Mouse (Mus musculus) limb, embryonic 12.5 days (tissue): Measurements from ENCODE around the gene Ephb2. TPM values are rescaled to one million over a fixed set of nuclear protein-coding genes. Genes with fewer than 3 reads are reported as not detected.
A peak's percentile ranks its signal among the peaks of the same experiment; 100 is the strongest.

Experiments
- ATAC-seq: fragments of 200-750 bp; cut with Nextera tagmentation; 2 replicates; pipeline ENCODE4 v1.8.0; 2017; ENCODE audit warnings: low read depth, moderate TSS enrichment; ENCODE audit not compliant: insufficient number of reproducible peaks, insufficient read depth, low FRiP score, low TSS enrichment
- H3K27ac ChIP-seq: fragments of 300-500 bp; sonication (generic); 2 replicates; pipeline ENCODE4 v1.5.1; 2016; ENCODE audit warnings: mild to moderate bottlenecking, moderate library complexity
- H3K27me3 ChIP-seq: fragments of 300-500 bp; sonication (generic); 2 replicates; pipeline ENCODE4 v1.6.1; 2016; ENCODE audit warnings: mild to moderate bottlenecking, moderate library complexity
- H3K36me3 ChIP-seq: fragments of 300-500 bp; sonication (generic); 2 replicates; pipeline ENCODE4 v1.6.1; 2016; ENCODE audit warnings: mild to moderate bottlenecking, moderate library complexity
- H3K4me1 ChIP-seq: fragments of 300-500 bp; sonication (generic); replicated peaks from 2 replicates; pipeline ENCODE4 v1.6.1; 2016
- H3K4me2 ChIP-seq: fragments of 300-500 bp; sonication (generic); 2 replicates; pipeline ENCODE4 v1.6.1; 2016; ENCODE audit warnings: mild to moderate bottlenecking, moderate library complexity
- H3K4me3 ChIP-seq: fragments of 300-500 bp; sonication (generic); replicated peaks from 2 replicates; pipeline ENCODE4 v1.5.1; 2016; ENCODE audit warnings: mild to moderate bottlenecking
- H3K9ac ChIP-seq: fragments of 300-500 bp; sonication (generic); replicated peaks from 2 replicates; pipeline ENCODE4 v1.6.1; 2016; ENCODE audit warnings: mild to moderate bottlenecking, moderate library complexity
- H3K9me3 ChIP-seq: fragments of 300-500 bp; sonication (generic); 2 replicates; pipeline ENCODE4 v1.6.1; 2016; ENCODE audit warnings: mild to moderate bottlenecking, moderate library complexity
- WGBS: fragments of 180-500 bp; shearing (Covaris S2); methylation state at CpG from one replicate; pipeline ENCODE4 v1.1.7; 2016; 5-methylcytosine and 5-hydroxymethylcytosine counted together
- polyA plus RNA-seq: library from polyadenylated mRNA; unstranded; fragments of >200 nt; fragmentation: Nextera tagmentation; extraction: Ambion mirVana; gene quantifications from 2 replicates; pipeline ENCODE4 v1.2.1, GENCODE M21; 2016

Gene Ephb2
- polyA plus RNA-seq, 1 experiment from 2014 or later = 16.9 TPM

DNA sequence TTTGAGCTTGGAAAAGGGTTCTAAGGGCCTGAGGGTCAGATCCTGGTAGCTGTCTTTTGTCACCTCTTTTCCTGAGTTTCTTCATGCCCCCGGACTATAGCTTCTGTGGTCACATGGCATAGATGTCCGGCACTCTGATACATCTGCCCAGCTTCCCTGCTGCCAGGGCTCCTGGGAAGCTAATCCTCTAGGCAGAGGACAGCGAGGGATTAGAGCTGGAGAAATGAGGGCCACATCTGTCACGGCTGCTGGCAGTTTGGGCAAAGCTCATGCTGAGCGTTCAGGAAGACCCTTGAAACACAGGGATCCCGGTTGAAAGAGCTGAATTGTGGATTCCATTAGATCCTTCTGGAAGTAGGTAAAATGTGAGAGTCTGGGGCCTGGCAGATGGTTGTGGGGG is 213.4 kb downstream of the Ephb2 start, which contains the start of gene Lactbl1:
Gene Lactbl1 (plus strand): TSS at position 234 of the 400 bp plus-strand sequence.
- no peaks in the 10 kb centered on the region for H3K36me3 ChIP-seq
- H3K9ac ChIP-seq = no peak within 1 kb of the TSS
- H3K27ac ChIP-seq = no peak within 1 kb of the TSS
- no peak for ATAC-seq
- no peak within 1 kb of the TSS for H3K4me2 ChIP-seq
- no peak within 1 kb of the TSS for H3K4me3 ChIP-seq
- WGBS = 44% methylated on average over 6 of the region's 6 CpGs
- H3K4me1 ChIP-seq = 0 out of 2 replicates have a peak, but pooled peaks cover 2% of the 10 kb centered on the region
- peaks cover 5% of the 10 kb centered on the region for H3K27me3 ChIP-seq
- no peaks in the 10 kb centered on the region for H3K9me3 ChIP-seq

DNA sequence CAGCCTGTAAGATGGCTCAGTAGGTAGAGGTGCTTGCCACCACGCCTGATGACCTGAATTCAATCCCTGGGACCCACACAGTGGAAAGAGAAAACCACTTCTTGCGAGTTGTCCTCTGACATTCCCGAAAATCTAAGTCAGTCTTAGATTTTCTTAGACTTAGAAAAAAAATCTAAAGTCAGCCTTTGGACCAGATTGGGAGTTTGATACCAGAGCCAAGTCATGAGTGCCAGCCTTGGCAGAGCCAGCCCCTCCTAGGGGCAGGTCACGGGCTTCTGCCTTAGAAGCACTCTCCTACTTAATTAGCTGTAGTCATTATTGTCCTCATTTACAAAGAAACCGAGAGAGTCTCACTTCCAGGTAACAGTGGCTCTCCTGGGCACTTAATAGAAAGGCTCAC is 213.8 kb downstream of the Ephb2 start:
- H3K4me1 ChIP-seq = 0 out of 2 replicates have a peak, but pooled peaks cover 2% of the 10 kb centered on the region
- H3K36me3 ChIP-seq = no peaks in the 10 kb centered on the region
- no peak overlapping the region for H3K27ac ChIP-seq
- WGBS = 56% methylated on average over 5 of the region's 5 CpGs
- H3K4me2 ChIP-seq = no peak overlapping the region
- H3K27me3 ChIP-seq = peaks cover 5% of the 10 kb centered on the region
- no peak for ATAC-seq
- no peak overlapping the region for H3K4me3 ChIP-seq
- H3K9ac ChIP-seq = no peak overlapping the region
- H3K9me3 ChIP-seq = no peaks in the 10 kb centered on the region

DNA sequence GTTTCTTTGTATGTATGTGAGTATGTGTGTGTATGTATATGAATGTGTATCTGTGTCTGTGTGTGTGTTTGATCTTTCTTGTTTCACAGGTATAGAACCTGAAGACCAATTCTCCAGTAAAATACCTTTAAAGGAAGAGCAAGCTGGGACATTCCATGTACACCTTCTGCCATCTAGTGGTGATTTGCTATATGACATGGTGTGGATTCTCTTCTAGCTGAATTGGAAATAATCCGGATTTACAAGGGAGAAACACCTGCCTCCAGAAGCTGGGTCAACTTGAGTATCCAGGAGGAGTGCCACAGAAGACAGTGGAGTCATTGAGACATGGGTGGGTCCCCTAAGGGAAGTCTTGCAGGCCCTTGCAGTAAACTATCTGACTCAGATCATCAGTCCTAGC is 214.5 kb downstream of the Ephb2 start:
- Histone ChIP-seq H3K9me3 (no peaks in the 10 kb centered on the region), H3K4me2 (no peak overlapping the region), H3K4me3 (no peak overlapping the region), H3K4me1 (0 out of 2 replicates have a peak, but pooled peaks cover 2% of the 10 kb centered on the region), H3K9ac (no peak overlapping the region), H3K27ac (no peak overlapping the region), H3K36me3 (no peaks in the 10 kb centered on the region), H3K27me3 (peaks cover 5% of the 10 kb centered on the region)
- no peak for ATAC-seq
- WGBS = 0% methylated on average over 1 of the region's 1 CpGs

DNA sequence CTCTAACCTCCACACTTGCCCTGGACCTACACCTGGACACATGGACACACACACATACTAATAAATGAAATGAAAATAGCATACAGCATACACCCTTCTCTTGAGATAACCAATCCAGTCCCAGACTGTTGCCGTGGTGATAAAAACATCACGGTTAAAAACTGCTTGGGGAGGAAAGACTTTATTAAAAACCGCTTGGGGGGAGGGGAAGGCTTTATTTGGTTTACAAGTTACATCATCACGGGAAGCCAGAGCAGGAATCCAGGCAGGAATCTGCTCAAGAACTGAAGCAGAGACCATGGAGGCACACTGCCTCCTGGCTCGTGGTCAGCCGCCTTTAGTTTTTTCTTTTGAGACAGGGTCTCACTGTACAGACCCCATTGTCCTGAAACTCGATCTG is 222.1 kb downstream of the Ephb2 start:
- H3K36me3 ChIP-seq = no peaks in the 10 kb centered on the region
- WGBS = 61% methylated on average over 7 of the region's 7 CpGs
- no peak overlapping the region for H3K4me2 ChIP-seq
- no peak overlapping the region for H3K4me3 ChIP-seq
- no peaks in the 10 kb centered on the region for H3K27me3 ChIP-seq
- no peaks in the 10 kb centered on the region for H3K4me1 ChIP-seq
- no peak overlapping the region for H3K27ac ChIP-seq
- no peak overlapping the region for H3K9ac ChIP-seq
- H3K9me3 ChIP-seq = no peaks in the 10 kb centered on the region
- no peak for ATAC-seq

DNA sequence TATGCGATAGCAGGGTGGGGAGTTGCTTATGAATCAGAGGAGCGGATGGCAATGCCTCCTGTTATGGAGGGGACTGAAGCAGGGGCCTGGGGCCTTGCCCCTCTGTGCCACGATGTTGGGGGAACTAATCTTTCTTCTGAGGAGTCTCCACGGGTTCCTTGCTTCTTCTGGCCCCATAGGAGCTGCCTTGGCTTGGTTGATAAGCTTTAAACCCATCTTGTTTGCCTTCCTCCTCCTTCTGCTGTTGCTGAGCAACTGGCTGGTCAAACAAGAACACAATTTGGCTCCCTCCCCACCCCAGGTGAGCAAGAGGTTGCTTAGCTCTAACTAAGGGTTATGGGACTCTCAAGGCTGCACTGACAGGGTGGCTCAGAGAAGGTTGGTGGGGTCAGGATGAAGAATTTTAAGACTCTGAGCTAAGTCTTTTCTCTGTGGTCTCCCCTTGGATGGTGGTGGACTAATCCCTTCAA is 225.4 kb downstream of the Ephb2 start, which contains the start of gene Tex46:
Gene Tex46 (plus strand): TSS at position 51 of the 470 bp plus-strand sequence.
- H3K27me3 ChIP-seq = no peaks in the 10 kb centered on the region
- H3K9me3 ChIP-seq = no peaks in the 10 kb centered on the region
- H3K36me3 ChIP-seq = no peaks in the 10 kb centered on the region
- no peaks in the 10 kb centered on the region for H3K4me1 ChIP-seq
- no peak within 1 kb of the TSS for H3K27ac ChIP-seq
- 67% methylated on average over 4 of the region's 4 CpGs for WGBS
- no peak within 1 kb of the TSS for H3K9ac ChIP-seq
- ATAC-seq = no peak
- H3K4me3 ChIP-seq = no peak within 1 kb of the TSS
- no peak within 1 kb of the TSS for H3K4me2 ChIP-seq

DNA sequence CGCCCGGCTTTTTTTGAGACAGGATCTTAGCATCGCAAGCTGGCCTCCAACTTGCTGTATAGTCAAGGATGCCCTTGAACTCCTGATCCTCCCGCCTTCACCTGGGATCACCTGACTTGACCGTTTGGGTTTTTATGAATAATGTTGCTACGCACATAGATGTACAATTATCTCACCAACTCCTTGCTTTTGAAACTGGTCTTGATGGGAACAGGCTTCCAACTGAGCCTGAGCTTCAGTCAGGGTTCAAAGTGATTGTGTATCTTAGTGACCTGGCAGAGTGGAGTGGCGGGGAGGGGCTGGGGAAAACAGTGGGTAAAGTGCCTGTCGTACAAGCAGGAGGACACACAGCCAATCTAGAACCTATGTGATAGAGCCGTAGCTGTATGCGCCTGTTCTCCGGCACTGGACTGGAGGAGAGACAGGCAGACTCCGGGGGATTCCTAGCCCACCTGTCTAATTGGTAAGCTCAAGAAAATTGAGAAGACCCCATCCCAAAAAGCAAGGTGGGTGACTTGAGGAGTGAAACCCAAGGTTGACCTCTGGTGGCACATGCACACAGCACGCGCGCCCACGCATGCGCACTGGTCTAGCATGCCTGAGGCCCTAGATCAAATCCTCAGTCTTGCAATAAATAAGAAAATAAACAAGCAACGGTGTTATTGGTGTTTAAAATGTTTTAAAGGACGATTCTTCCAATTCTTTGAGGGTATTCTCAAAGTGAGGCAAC is 229.9 kb downstream of the Ephb2 start:
- ATAC-seq = no peak
- H3K4me1 ChIP-seq = peaks cover 4% of the 10 kb centered on the region; the same call in 1 of the 2 replicates
- no peaks in the 10 kb centered on the region for H3K9me3 ChIP-seq
- no peak overlapping the region for H3K9ac ChIP-seq
- 91% methylated on average over 19 of the region's 19 CpGs for WGBS
- H3K4me3 ChIP-seq = no peak overlapping the region
- H3K27ac ChIP-seq = no peak overlapping the region
- no peak overlapping the region for H3K4me2 ChIP-seq
- H3K27me3 ChIP-seq = no peaks in the 10 kb centered on the region
- no peaks in the 10 kb centered on the region for H3K36me3 ChIP-seq

DNA sequence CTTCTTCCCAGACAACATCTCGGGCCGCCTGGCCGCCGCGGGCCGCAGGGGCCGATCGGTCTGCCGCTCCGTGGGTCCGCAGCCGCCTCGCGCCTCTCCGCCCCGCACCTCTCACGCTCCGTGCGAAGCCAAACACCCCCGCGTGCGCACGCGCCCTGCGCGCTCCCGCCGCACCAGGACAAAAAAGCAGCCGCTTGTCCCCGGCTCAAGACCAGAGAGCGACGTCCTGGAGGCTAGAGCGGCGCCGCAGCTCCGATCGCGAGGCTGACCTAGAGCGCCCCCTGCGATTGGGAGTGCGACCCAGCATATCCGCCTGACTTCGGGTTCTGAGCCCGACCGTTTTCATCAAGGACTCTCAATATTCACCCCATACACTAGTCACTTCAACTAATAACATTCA is 233.2 kb downstream of the Ephb2 start, which contains the start of gene Kdm1a:
Gene Kdm1a (minus strand): TSS at position 156 of the 400 bp plus-strand sequence.
- H3K4me2 ChIP-seq = peak within 1 kb of the TSS; percentile 68
- under 1% methylated on average over 44 of the region's 45 CpGs for WGBS
- peak; percentile 85 for ATAC-seq

DNA sequence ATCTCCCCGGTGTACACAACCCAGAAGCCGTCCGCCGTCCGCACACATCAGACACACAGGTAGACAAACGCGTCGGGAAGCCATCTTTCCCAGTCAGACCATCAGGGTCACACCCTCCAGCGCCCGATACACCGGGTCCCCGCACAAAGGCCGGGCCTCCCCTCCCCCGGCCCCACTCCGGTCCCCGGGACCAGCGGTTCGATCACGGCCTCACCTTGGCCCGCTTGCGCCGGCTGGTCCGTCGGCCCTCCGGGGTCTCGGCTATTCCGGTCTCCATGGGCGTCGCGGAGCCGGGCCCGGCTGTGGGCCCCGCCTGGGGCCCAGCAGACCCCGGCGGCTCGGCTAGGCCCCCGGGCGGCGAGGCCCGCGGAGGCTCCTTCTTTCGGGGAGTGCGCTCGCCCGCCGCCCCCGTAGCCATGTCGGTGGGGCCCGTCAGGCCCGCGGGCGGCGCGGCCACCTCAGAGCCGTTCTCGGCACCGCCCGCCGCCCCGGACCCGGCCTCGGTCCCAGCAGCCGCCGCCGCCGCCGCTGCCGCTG is 233.7 kb downstream of the Ephb2 start:
- Histone ChIP-seq H3K27ac (peak overlapping the region; percentile 96), H3K4me1 (peaks cover 10% of the 10 kb centered on the region), H3K9ac (peak overlapping the region; percentile 100), H3K4me3 (peak overlapping the region; percentile 99), H3K27me3 (no peaks in the 10 kb centered on the region), H3K4me2 (peak overlapping the region; percentile 68), H3K9me3 (no peaks in the 10 kb centered on the region), H3K36me3 (0 out of 2 replicates have a peak, but pooled peaks cover 7% of the 10 kb centered on the region)
- WGBS = under 1% methylated on average over 63 of the region's 68 CpGs
- peak; percentile 42; the same call in 1 of the 2 replicates for ATAC-seq

More for the DNA sequence above, 233.2 kb downstream of the Ephb2 start, which contains the start of gene Kdm1a:
- Histone ChIP-seq H3K27me3 (no peaks in the 10 kb centered on the region), H3K36me3 (0 out of 2 replicates have a peak, but pooled peaks cover 7% of the 10 kb centered on the region), H3K27ac (peak within 1 kb of the TSS; percentile 96), H3K4me1 (peaks cover 10% of the 10 kb centered on the region), H3K9me3 (no peaks in the 10 kb centered on the region), H3K4me3 (peak within 1 kb of the TSS; percentile 99), H3K9ac (peak within 1 kb of the TSS; percentile 100)

DNA sequence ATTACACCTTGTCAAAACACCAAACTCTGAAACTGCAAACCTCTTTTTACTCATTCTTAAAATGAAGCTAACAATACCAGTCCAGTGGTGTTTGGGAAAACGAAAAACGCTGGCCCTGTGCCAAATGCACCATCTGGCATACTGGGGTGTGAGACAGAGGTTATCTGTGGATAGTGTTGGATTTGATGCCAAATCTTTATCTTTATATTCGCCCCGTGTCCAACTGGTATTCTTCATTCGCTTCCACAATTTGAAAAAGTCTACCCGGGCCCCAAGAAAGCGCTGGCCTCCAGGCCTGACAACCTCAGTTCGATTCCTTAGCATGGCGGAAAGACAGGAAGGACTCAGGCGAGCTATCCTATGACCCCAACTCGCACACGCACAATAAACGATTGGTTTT is 234.3 kb downstream of the Ephb2 start:
- H3K4me1 ChIP-seq = peaks cover 10% of the 10 kb centered on the region
- no peak for ATAC-seq
- H3K27me3 ChIP-seq = no peaks in the 10 kb centered on the region
- H3K9me3 ChIP-seq = no peaks in the 10 kb centered on the region
- under 1% methylated on average over 13 of the region's 13 CpGs for WGBS
- H3K27ac ChIP-seq = peak overlapping the region; percentile 96
- H3K4me2 ChIP-seq = peak overlapping the region; percentile 68
- peak overlapping the region; percentile 99 for H3K4me3 ChIP-seq
- 0 out of 2 replicates have a peak, but pooled peaks cover 7% of the 10 kb centered on the region for H3K36me3 ChIP-seq
- peak overlapping the region; percentile 100 for H3K9ac ChIP-seq

DNA sequence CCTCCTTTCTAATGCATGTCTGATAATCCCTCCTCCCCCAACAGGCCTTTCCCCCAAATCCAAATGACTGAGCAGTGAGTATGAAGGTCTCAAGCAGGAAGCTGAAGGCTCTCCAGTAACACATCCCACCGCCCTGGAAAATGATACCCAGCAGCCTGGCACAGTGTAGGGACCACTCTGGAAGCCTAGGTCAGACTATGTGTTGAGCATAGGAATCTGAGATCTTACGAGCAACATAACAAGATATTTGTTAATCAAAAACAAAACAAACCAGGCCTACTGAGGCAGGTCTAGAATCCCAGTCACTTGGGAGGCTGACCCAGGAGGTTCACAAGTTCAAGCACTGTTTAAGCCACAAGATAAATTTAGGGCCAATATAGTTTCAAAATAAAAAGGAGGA is 235.3 kb downstream of the Ephb2 start:
- peaks cover 10% of the 10 kb centered on the region for H3K4me1 ChIP-seq
- no peak for ATAC-seq
- H3K4me3 ChIP-seq = peak overlapping the region; percentile 99
- no peaks in the 10 kb centered on the region for H3K9me3 ChIP-seq
- no peak overlapping the region for H3K27ac ChIP-seq
- no peaks in the 10 kb centered on the region for H3K27me3 ChIP-seq
- no peak overlapping the region; the same call in 1 of the 2 replicates for H3K9ac ChIP-seq
- WGBS = 86% methylated on average over 2 of the region's 2 CpGs
- H3K4me2 ChIP-seq = peak overlapping the region; percentile 68
- 0 out of 2 replicates have a peak, but pooled peaks cover 7% of the 10 kb centered on the region for H3K36me3 ChIP-seq

DNA sequence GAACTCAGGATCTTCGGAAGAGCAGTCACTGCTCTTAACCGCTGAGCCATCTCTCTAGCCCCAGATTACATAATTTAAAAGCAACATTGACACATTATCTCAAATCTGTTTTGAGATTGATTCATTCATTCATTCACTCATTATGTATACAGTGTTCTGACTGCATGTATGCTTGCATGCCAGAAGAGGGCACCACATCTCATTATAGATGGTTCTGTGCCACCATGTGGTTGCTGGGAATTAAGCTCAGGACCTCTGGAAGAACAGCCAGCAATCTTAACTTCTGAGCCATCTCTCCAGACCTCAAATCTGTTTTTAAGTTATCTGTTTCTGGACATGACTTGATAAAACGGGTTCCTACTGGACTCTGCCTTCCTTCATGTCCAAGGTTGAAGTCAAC is 235.9 kb downstream of the Ephb2 start:
- Histone ChIP-seq H3K9ac (no peak overlapping the region), H3K36me3 (peaks cover 8% of the 10 kb centered on the region; the same call in 1 of the 2 replicates), H3K4me1 (peaks cover 10% of the 10 kb centered on the region), H3K27me3 (no peaks in the 10 kb centered on the region), H3K9me3 (no peaks in the 10 kb centered on the region), H3K4me2 (no peak overlapping the region), H3K27ac (no peak overlapping the region), H3K4me3 (no peak overlapping the region)
- WGBS = 95% methylated on average over 3 of the region's 3 CpGs
- no peak for ATAC-seq
